10 mouse cellular contexts compared by ENCODE assay signal in the genomic region with DNA sequence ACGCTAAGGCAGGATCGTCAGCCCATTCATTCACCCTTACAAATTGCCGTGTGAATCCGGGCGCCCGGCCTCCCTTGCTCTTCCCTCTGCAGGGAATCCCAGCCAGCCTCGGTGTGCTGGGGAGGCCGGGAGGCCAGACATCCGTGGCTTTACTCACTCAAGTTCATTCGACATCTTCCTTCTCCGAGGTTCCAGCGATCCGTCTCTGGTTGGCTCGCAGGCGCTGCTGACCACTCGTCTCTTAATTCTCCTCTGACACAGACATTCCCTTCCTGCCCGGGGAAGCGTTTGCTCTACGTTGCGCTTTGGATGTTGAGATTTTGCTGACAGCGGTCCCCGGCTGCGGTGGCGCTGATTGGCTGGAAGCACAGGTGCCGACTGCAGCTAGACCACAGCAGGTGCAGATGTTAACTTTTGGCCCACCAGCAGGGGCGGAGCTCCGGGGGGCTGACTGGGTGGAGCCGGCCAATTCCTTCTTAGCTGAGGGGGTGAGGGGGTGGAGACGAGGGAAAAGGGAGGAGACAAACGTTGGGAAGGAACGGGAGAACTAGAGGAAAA. TPM values are rescaled to one million over a fixed set of nuclear protein-coding genes. Genes with fewer than 3 reads are reported as not detected.
DNase-seq lines count a peak whose midpoint lies in the region; ATAC-seq and TF ChIP-seq lines count a peak whose summit lies in the region.
"Had no signal": no experiment of that assay in that cellular context is flagged by ENCODE, and none has a peak within 500 bp of the region (broad histone marks: within the 10 kb centered on the region; RNA-seq: fewer than 3 reads in every experiment).

TSS of gene Grhl3 (minus strand) at position 380 of the 558 bp plus-strand sequence.

- peak within 1 kb of the TSS; percentile 13 for H3K4me3 ChIP-seq in cerebellum, adult 2 months (replicated peaks; ENCODE audit: insufficient read depth, low read depth, low read length)
- peak within 1 kb of the TSS; percentile 19 for H3K4me3 ChIP-seq in kidney, postnatal 0 days (replicated peaks; ENCODE audit: low read depth, low read length)
- peak within 1 kb of the TSS; percentile 29 for H3K4me3 ChIP-seq in lung, embryonic 14.5 days (ENCODE audit: low read depth, low read length)

- DNase-seq in cerebellum, adult 2 months: peak in 1 of 2 experiments; percentile 21
- no peak for DNase-seq in cerebellum, adult 11 months
- DNase-seq in R1 (ENCODE audit: low read depth, low spot score): peak; percentile 93
- DNase-seq in frontal cortex, postnatal 36 days (ENCODE audit: low spot score in 2 of 2): peak; percentile 37 to 44
- DNase-seq in kidney, postnatal 0 days (ENCODE audit: low spot score): peak; percentile 63
- peak; percentile 66 for DNase-seq in lung, embryonic 14.5 days
- DNase-seq in retina, postnatal 1 day: peak; percentile 68

- H3K36me3 ChIP-seq in kidney, postnatal 0 days (ENCODE audit: insufficient read depth, low read length): no peaks in the 10 kb centered on the region
- no peaks in the 10 kb centered on the region for H3K36me3 ChIP-seq in lung, embryonic 14.5 days (ENCODE audit: insufficient read depth)

- H3K4me2 ChIP-seq in kidney, postnatal 0 days (ENCODE audit: low read length): peak within 1 kb of the TSS; percentile 40
- H3K4me2 ChIP-seq in lung, embryonic 14.5 days: peak within 1 kb of the TSS; percentile 57

- H3K9me3 ChIP-seq in kidney, postnatal 0 days (replicated peaks; ENCODE audit: low read length): no peaks in the 10 kb centered on the region
- H3K9me3 ChIP-seq in lung, embryonic 14.5 days (ENCODE audit: low read depth, low read length): no peaks in the 10 kb centered on the region

- no peak within 1 kb of the TSS for H3K27ac ChIP-seq in cerebellum, adult 2 months (ENCODE audit: insufficient read depth, low read length)
- no peak within 1 kb of the TSS for H3K27ac ChIP-seq in kidney, postnatal 0 days
- H3K27ac ChIP-seq in lung, embryonic 14.5 days (ENCODE audit: low read depth): peak within 1 kb of the TSS; percentile 21; the same call in 1 of the 2 replicates

- ATAC-seq in kidney, postnatal 0 days (replicated peaks; ENCODE audit: low FRiP score, low read depth): 0 out of 2 replicates have a peak, but pooled peaks have one; percentile 21
- ATAC-seq in lung, embryonic 14.5 days (ENCODE audit: insufficient read depth): 0 out of 2 replicates have a peak, but pooled peaks have one; percentile 52
- no peak for ATAC-seq in monocyte, adult 5-6 weeks (replicated peaks; ENCODE audit: insufficient number of reproducible peaks, low FRiP score, low TSS enrichment, poor library complexity, severe bottlenecking)

- H3K9ac ChIP-seq in kidney, postnatal 0 days (ENCODE audit: low read depth, low read length): 0 out of 2 replicates have a peak within 1 kb of the TSS, but pooled peaks have one; percentile 18
- H3K9ac ChIP-seq in lung, embryonic 14.5 days: peak within 1 kb of the TSS; percentile 3; the same call in 1 of the 2 replicates

- H3K27me3 ChIP-seq in cerebellum, adult 2 months (ENCODE audit: control insufficient read depth, insufficient read depth, low read length): peaks cover 3% of the 10 kb centered on the region; the same call in 1 of the 2 replicates
- peaks cover 27% of the 10 kb centered on the region; the same call in 1 of the 2 replicates for H3K27me3 ChIP-seq in kidney, postnatal 0 days (ENCODE audit: insufficient read depth, low read length)
- H3K27me3 ChIP-seq in lung, embryonic 14.5 days (ENCODE audit: insufficient read depth, low read length): peaks cover 54% of the 10 kb centered on the region

- WGBS in cerebellum, adult 2 months: under 1% methylated on average over 31 of the region's 31 CpGs
- WGBS in kidney, postnatal 0 days: under 1% methylated on average over 31 of the region's 31 CpGs
- under 1% methylated on average over 31 of the region's 31 CpGs for WGBS in lung, embryonic 14.5 days

- no peak for TF ChIP-seq CTCF in cerebellum, adult 2 months (IDR thresholded peaks at IDR 0.05; ENCODE audit: borderline replicate concordance, insufficient read depth, low read depth, low read length)
- TF ChIP-seq CTCF in kidney, postnatal 0 days (IDR thresholded peaks at IDR 0.05; ENCODE audit: low read depth): peak; percentile 50
- peak; percentile 53 for TF ChIP-seq CTCF in lung, embryonic 14.5 days (IDR thresholded peaks at IDR 0.05; ENCODE audit: low read depth)

- peaks cover 3% of the 10 kb centered on the region; the same call in 1 of the 2 replicates for H3K4me1 ChIP-seq in cerebellum, adult 2 months (ENCODE audit: control insufficient read depth, insufficient read depth, low read length)
- peaks cover 10% of the 10 kb centered on the region; the same call in 1 of the 2 replicates for H3K4me1 ChIP-seq in kidney, postnatal 0 days (replicated peaks; ENCODE audit: insufficient read depth, low read length)
- peaks cover 12% of the 10 kb centered on the region for H3K4me1 ChIP-seq in lung, embryonic 14.5 days (ENCODE audit: insufficient read depth)

- no peak for TF ChIP-seq POLR2A in cerebellum, adult 2 months (IDR thresholded peaks at IDR 0.05; ENCODE audit: borderline replicate concordance, insufficient read depth, low read length)

RNA-seq across cellular contexts. Expression of gene Grhl3, which starts in this region (rescaled TPM):
- polyA plus RNA-seq in cerebellum, adult 2 months (2012; rRNA removed): 0.25 and 0.29 TPM in 2 replicates
- polyA plus RNA-seq in kidney, postnatal 0 days (2015; fragmentation: Nextera tagmentation; extraction: Ambion mirVana): 3.6 and 4.6 TPM in 2 replicates
- 2.5 and 3.3 TPM in 2 replicates for polyA plus RNA-seq in lung, embryonic 14.5 days (2014; fragmentation: Nextera tagmentation; extraction: Ambion mirVana)
- 0.38 TPM in 1 of 3 replicates, not detected in the others for total RNA-seq in monocyte, adult 5-6 weeks (2017)
- total RNA-seq: heart, postnatal 14 days; MEL had no signal
